Mouse (Mus musculus) forebrain, embryonic 11.5 days (tissue): Measurements from ENCODE around the gene Rab29. TPM values are rescaled to one million over a fixed set of nuclear protein-coding genes. Genes with fewer than 3 reads are reported as not detected.
A peak's percentile ranks its signal among the peaks of the same experiment; 100 is the strongest.

Experiments
- ATAC-seq: fragments of 200-750 bp; cut with Nextera tagmentation; replicated peaks from 2 replicates; pipeline ENCODE4 v1.8.0; 2017; ENCODE audit warnings: moderate TSS enrichment; ENCODE audit not compliant: low FRiP score
- DNase-seq: peaks from one replicate; pipeline ENCODE4 v3.0.0-alpha.2; 2017; ENCODE audit warnings: low spot score
- H3K27ac ChIP-seq: fragments of 300-500 bp; sonication (generic); 2 replicates; pipeline ENCODE4 v1.5.1; 2014; ENCODE audit warnings: low read depth, low read length
- H3K27me3 ChIP-seq: fragments of 300-500 bp; sonication (generic); 2 replicates; pipeline ENCODE4 v1.6.1; 2014; ENCODE audit warnings: mild to moderate bottlenecking, low read length, mixed read lengths; ENCODE audit not compliant: control insufficient read depth, insufficient read depth
- H3K36me3 ChIP-seq: fragments of 300-500 bp; sonication (generic); 2 replicates; pipeline ENCODE4 v1.6.1; 2014; ENCODE audit warnings: mild to moderate bottlenecking, low read length, moderate library complexity, mixed read lengths; ENCODE audit not compliant: control insufficient read depth, insufficient read depth
- H3K4me1 ChIP-seq: fragments of 300-500 bp; sonication (generic); replicated peaks from 2 replicates; pipeline ENCODE4 v1.6.1; 2014; ENCODE audit warnings: low read length, mixed read lengths; ENCODE audit not compliant: control insufficient read depth, insufficient read depth
- H3K4me2 ChIP-seq: fragments of 300-500 bp; sonication (generic); 2 replicates; pipeline ENCODE4 v1.6.1; 2014; ENCODE audit warnings: low read depth, mild to moderate bottlenecking, low read length, moderate library complexity, mixed read lengths; ENCODE audit not compliant: severe bottlenecking
- H3K4me3 ChIP-seq: fragments of 300-500 bp; sonication (generic); 2 replicates; pipeline ENCODE4 v1.5.1; 2014; ENCODE audit warnings: low read depth, low read length
- H3K9ac ChIP-seq: fragments of 300-500 bp; sonication (generic); 2 replicates; pipeline ENCODE4 v1.6.1; 2014; ENCODE audit warnings: low read length
- H3K9me3 ChIP-seq: fragments of 300-500 bp; sonication (generic); 2 replicates; pipeline ENCODE4 v1.6.1; 2016; ENCODE audit warnings: low read length, mixed read lengths; ENCODE audit not compliant: control insufficient read depth
- WGBS: fragments of 180-500 bp; shearing (Covaris S2); extraction: QIAGEN DNeasy Blood & Tissue Kit; methylation state at CpG from one replicate; pipeline ENCODE4 v1.1.7; 2014; 5-methylcytosine and 5-hydroxymethylcytosine counted together
- polyA plus RNA-seq: library from polyadenylated mRNA; unstranded; fragments of >200 nt; fragmentation: Nextera tagmentation; extraction: Ambion mirVana; gene quantifications from 2 replicates; pipeline ENCODE4 v1.2.1, GENCODE M21; 2014

Gene Rab29
- polyA plus RNA-seq, 1 experiment from 2014 or later, result 15.2 TPM

DNA sequence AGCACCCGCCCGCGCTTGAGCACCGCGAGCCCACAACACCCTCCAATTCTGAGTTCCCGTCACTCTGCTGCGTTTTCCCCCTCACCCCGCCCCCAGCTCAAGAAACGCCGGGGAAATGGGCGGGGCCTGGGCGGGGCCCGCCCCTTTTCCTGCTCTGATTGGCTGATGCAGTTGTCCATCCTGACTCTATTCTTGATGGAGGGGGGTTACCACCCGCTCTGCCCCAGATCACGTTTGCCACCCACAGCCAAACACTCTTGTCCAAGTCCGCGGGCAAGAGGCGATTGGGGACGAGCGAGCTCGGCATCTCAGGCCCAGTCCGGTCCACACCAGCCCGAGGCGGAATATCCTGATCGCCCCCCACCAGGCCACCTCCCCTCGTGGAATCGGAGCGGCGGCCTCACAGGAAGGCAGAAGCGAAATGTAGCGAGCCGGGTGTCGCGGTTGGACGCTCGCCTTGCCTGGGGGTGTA lies 39.2 kb upstream of the Rab29 start:
- ATAC-seq, result peak; percentile 95
- Histone ChIP-seq H3K27me3 (no peaks in the 10 kb centered on the region), H3K36me3 (no peaks in the 10 kb centered on the region), H3K27ac (no peak overlapping the region), H3K9me3 (no peaks in the 10 kb centered on the region), H3K9ac (peak overlapping the region; percentile 85), H3K4me2 (peak overlapping the region; percentile 87), H3K4me1 (peaks cover 2% of the 10 kb centered on the region; the same call in 1 of the 2 replicates), H3K4me3 (peak overlapping the region; percentile 75)
- DNase-seq, result peak; percentile 99
- under 1% methylated on average over 36 of the region's 36 CpGs for WGBS

- Histone ChIP-seq H3K4me1 (peaks cover 2% of the 10 kb centered on the region; the same call in 1 of the 2 replicates), H3K27me3 (no peaks in the 10 kb centered on the region), H3K9ac (peak overlapping the region; percentile 85), H3K4me2 (peak overlapping the region; percentile 87), H3K9me3 (no peaks in the 10 kb centered on the region), H3K4me3 (peak overlapping the region; percentile 75), H3K36me3 (no peaks in the 10 kb centered on the region), H3K27ac (no peak overlapping the region)
- 2% methylated on average over 20 of the region's 22 CpGs for WGBS
- ATAC-seq, result peak; percentile 68
- DNase-seq, result no peak
Measured at GRCm38 (mm10) chr1:131828297-131829126, 38.5 kb upstream of the Rab29 start.

- ATAC-seq (no peak), DNase-seq (no peak)
- WGBS, result 56% methylated on average over 5 of the region's 5 CpGs
- H3K27me3 ChIP-seq, result no peaks in the 10 kb centered on the region
- H3K9me3 ChIP-seq, result no peaks in the 10 kb centered on the region
- 0 out of 2 replicates have a peak overlapping the region, but pooled peaks have one; percentile 12 for H3K9ac ChIP-seq
- H3K4me2 ChIP-seq, result peak overlapping the region; percentile 87; the same call in 1 of the 2 replicates
- H3K4me3 ChIP-seq, result no peak overlapping the region
- H3K4me1 ChIP-seq, result peaks cover 2% of the 10 kb centered on the region; the same call in 1 of the 2 replicates
- no peaks in the 10 kb centered on the region for H3K36me3 ChIP-seq
- no peak overlapping the region for H3K27ac ChIP-seq
Measured at GRCm38 (mm10) chr1:131829279-131829678, 37.7 kb upstream of the Rab29 start.

DNA sequence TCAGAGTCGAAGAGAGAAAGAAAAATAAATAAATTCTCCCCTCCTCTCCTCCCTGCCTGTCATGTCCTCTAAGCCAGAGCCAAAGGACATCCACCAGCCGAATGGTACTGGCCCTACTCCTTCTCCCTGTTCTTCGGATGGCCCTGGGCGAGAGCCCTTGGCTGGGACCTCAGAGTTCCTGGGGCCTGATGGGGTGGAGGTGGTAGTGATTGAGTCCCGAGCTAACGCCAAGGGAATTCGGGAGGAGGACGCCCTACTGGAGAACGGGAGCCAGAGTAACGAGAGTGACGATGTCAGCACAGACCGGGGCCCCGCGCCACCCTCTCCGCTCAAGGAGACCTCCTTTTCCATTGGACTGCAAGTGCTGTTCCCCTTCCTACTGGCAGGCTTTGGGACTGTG lies 36.5 kb upstream of the Rab29 start:
- DNase-seq, result no peak
- no peaks in the 10 kb centered on the region for H3K27me3 ChIP-seq
- no peak overlapping the region for H3K27ac ChIP-seq
- no peaks in the 10 kb centered on the region for H3K36me3 ChIP-seq
- no peak overlapping the region for H3K9ac ChIP-seq
- no peak for ATAC-seq
- H3K9me3 ChIP-seq, result no peaks in the 10 kb centered on the region
- H3K4me1 ChIP-seq, result peaks cover 2% of the 10 kb centered on the region; the same call in 1 of the 2 replicates
- H3K4me3 ChIP-seq, result no peak overlapping the region
- 88% methylated on average over 15 of the region's 15 CpGs for WGBS
- H3K4me2 ChIP-seq, result no peak overlapping the region

DNA sequence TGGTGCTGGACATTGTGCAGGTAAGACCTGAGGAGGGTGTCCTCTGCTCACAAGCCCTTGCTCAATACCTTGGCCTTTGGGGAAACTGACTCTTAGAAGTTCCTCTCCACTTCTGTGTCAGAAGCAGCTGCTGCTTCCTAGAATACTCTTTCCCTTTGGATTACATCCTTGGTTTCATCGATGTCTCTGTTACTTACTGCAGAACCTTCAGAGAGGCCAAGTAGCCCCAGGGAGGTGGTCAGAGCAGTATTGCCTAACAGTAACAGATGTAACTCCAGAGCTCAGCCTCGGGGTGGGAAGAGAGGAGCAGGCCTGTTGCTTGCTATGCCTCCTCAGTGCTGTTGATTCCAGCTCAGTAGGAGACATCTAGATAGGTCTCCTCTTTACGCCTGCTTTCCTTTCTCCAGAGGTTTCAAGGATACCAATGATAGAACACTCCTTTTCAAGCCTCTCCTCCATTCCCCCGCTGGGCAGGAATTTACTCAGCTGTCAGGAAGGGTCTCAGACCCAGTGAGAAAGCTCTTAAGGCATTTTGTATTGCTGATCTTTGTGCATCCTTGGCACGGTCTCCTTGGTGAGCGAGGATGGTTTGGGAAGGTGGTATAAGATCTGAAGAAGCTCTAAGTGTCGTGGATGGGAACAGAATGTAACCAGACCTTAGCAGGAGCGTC lies 35.9 kb upstream of the Rab29 start:
- H3K4me1 ChIP-seq, result peaks cover 2% of the 10 kb centered on the region; the same call in 1 of the 2 replicates
- no peaks in the 10 kb centered on the region for H3K36me3 ChIP-seq
- H3K27ac ChIP-seq, result no peak overlapping the region
- H3K4me3 ChIP-seq, result no peak overlapping the region
- DNase-seq, result no peak
- WGBS, result 79% methylated on average over 8 of the region's 8 CpGs
- H3K27me3 ChIP-seq, result no peaks in the 10 kb centered on the region
- no peak for ATAC-seq
- no peaks in the 10 kb centered on the region for H3K9me3 ChIP-seq
- no peak overlapping the region for H3K9ac ChIP-seq
- no peak overlapping the region for H3K4me2 ChIP-seq

DNA sequence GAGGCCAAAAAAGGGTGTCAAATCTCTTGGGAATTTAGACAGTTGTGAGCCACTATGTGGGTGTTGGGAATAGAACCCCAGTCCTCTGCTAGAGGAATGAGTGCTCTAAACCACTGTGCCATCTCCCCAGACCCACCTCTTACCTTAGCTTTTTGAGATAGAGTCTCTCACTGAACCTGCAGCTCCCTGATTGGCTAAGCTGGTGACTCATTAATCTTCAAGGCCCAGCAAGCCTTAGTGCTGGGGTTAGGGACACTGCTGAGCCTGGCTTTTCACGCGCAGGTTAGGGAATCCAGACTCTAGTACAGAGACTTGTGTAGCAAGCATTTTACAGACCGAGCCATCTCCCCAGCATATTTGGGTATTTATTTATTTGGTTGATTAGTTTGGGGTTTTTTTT lies 30.0 kb upstream of the Rab29 start:
- H3K27ac ChIP-seq, result no peak overlapping the region
- H3K4me3 ChIP-seq, result no peak overlapping the region
- H3K9me3 ChIP-seq, result no peaks in the 10 kb centered on the region
- H3K4me1 ChIP-seq, result no peaks in the 10 kb centered on the region
- WGBS, result 83% methylated on average over 3 of the region's 3 CpGs
- H3K4me2 ChIP-seq, result no peak overlapping the region
- no peaks in the 10 kb centered on the region; the same call in 1 of the 2 replicates for H3K36me3 ChIP-seq
- H3K27me3 ChIP-seq, result no peaks in the 10 kb centered on the region
- ATAC-seq, result no peak
- H3K9ac ChIP-seq, result no peak overlapping the region
- DNase-seq, result no peak

GRCm38 (mm10) chr1:131838542-131838941 lies 28.5 kb upstream of the Rab29 start:
- H3K27ac ChIP-seq, result no peak overlapping the region
- no peaks in the 10 kb centered on the region for H3K9me3 ChIP-seq
- DNase-seq (no peak), ATAC-seq (no peak)
- no peaks in the 10 kb centered on the region for H3K27me3 ChIP-seq
- H3K4me3 ChIP-seq, result no peak overlapping the region
- no peaks in the 10 kb centered on the region; the same call in 1 of the 2 replicates for H3K36me3 ChIP-seq
- WGBS, result 87% methylated on average over 5 of the region's 5 CpGs
- no peak overlapping the region for H3K9ac ChIP-seq
- H3K4me2 ChIP-seq, result no peak overlapping the region
- H3K4me1 ChIP-seq, result no peaks in the 10 kb centered on the region

DNA sequence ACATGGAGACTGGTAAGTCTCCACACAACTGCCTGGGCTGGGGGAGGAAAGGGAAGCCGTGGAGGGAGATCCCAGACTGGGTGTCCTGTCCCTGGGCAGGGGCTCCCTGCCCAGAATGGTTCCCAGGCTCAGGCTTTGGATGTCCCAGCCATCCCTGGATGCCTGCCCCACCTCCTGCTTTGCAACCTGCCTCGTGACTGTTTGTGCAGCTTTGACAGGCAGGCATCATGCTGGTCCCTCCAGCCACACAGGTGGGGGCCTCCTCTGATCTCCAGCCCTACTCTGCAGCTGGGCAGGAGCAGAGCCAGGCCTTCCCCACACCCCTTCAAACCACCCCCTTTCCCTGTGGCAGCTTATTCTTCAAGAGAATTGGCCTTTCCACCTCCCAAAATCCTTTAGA lies 27.7 kb upstream of the Rab29 start:
- H3K9me3 ChIP-seq, result no peaks in the 10 kb centered on the region
- WGBS, result 32% methylated on average over 2 of the region's 2 CpGs
- H3K4me1 ChIP-seq, result no peaks in the 10 kb centered on the region
- no peaks in the 10 kb centered on the region; the same call in 1 of the 2 replicates for H3K36me3 ChIP-seq
- no peak overlapping the region for H3K27ac ChIP-seq
- H3K4me3 ChIP-seq, result no peak overlapping the region
- H3K4me2 ChIP-seq, result no peak overlapping the region
- ATAC-seq, result no peak
- no peak overlapping the region for H3K9ac ChIP-seq
- DNase-seq, result no peak
- no peaks in the 10 kb centered on the region for H3K27me3 ChIP-seq
